Mouse (Mus musculus): ENCODE data around the gene Adgrf1. TPM values are rescaled to one million over a fixed set of nuclear protein-coding genes. Genes with fewer than 3 reads are reported as not detected.

Adgrf1 gene
- total and polyA plus RNA-seq, 3 experiments: not detected

DNA sequence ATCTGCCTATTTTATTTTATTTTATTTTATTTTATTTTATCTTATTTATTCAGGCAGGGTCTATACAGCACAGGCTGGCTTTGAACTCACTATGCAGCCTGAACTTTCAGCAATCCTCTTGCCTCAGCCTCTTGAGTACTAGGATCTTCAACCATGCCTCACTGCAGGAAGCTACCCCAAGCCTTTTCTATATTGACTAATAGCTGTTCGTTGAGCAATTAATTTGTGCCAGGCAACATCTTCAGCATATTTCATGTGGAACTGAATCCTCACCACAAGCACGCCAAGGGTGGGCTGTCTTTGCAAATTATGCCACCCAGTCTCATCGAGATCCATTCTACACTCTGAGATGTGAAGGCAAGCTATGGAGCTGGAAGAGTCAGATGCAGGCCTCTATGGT is 22.9 kb upstream of the Adgrf1 start:
- H3K9ac ChIP-seq (ENCODE audit: insufficient read depth, low read depth): no peak overlapping the region
- TF ChIP-seq RAD21 (IDR thresholded peaks at IDR 0.05; ENCODE audit: low read depth, low read length): no peak
- no peak for TF ChIP-seq MEF2A (IDR thresholded peaks at IDR 0.05; ENCODE audit: borderline replicate concordance, low read depth, low read length)
- TF ChIP-seq JUN (IDR thresholded peaks at IDR 0.05; ENCODE audit: insufficient read depth, low read depth, low read length): no peak
- no peak for TF ChIP-seq ZMIZ1 (IDR thresholded peaks at IDR 0.05; ENCODE audit: low read depth, low read length)
- TF ChIP-seq GABPA (IDR thresholded peaks at IDR 0.05; ENCODE audit: insufficient replicate concordance, low read depth, low read length): no peak
- TF ChIP-seq ZNF384 (IDR thresholded peaks at IDR 0.05; ENCODE audit: low read depth, low read length): no peak
- TF ChIP-seq EP300 (IDR thresholded peaks at IDR 0.05; ENCODE audit: low read length): no peak
- no peak for TF ChIP-seq UBTF (IDR thresholded peaks at IDR 0.05; ENCODE audit: low read depth, low read length)
- TF ChIP-seq USF1 (IDR thresholded peaks at IDR 0.05; ENCODE audit: low read depth, low read length): no peak
- no peak for TF ChIP-seq TBP (conservative IDR thresholded peaks at IDR 0.05; ENCODE audit: low read depth, low read length)
- TF ChIP-seq MAFK (IDR thresholded peaks at IDR 0.05; ENCODE audit: insufficient replicate concordance, low read length): no peak
- TF ChIP-seq BHLHE40 (IDR thresholded peaks at IDR 0.05; ENCODE audit: low read depth, low read length): no peak
- TF ChIP-seq POLR2A (IDR thresholded peaks at IDR 0.05; ENCODE audit: low read depth, low read length): no peak
- no peak for TF ChIP-seq SIN3A (IDR thresholded peaks at IDR 0.05; ENCODE audit: low read length)
- no peak for TF ChIP-seq MAZ (IDR thresholded peaks at IDR 0.05; ENCODE audit: low read depth, low read length)
- no peak overlapping the region for H3K4me3 ChIP-seq (replicated peaks in 1 of 3; ENCODE audit: low read depth in 2 of 3, low read length in 2 of 3, poor library complexity in 1 of 3)
- dilution Hi-C loops (cut with MboI; ENCODE audit: extremely low pct_ligation_motif_present, extremely low pct_unique_long_range_greater_than_20kb, low sequenced_read_pairs) (no loop called here), in situ Hi-C loops (cut with MboI; ENCODE audit: low pct_ligation_motif_present, low pct_unique_long_range_greater_than_20kb, low sequenced_read_pairs) (loop anchor here (25.0 kb wide), 1 partner anchor 235 kb away; the partner anchor contains the start of gene Tnfrsf21)
- H3K79me2 ChIP-seq (replicated peaks; ENCODE audit: control insufficient read depth, extremely low read depth, insufficient read depth, poor library complexity, severe bottlenecking): no peaks in the 10 kb centered on the region
- no peaks in the 10 kb centered on the region for H3K4me1 ChIP-seq (ENCODE audit: control insufficient read depth in 1 of 2, insufficient read depth in 2 of 2)
- no peak overlapping the region for H3K4me2 ChIP-seq (ENCODE audit: insufficient read depth, low read depth, poor library complexity, severe bottlenecking)
- no peaks in the 10 kb centered on the region for H3K27me3 ChIP-seq (replicated peaks)
- H3K9me3 ChIP-seq (replicated peaks; ENCODE audit: low read length): peaks cover 25% of the 10 kb centered on the region
- H3K27ac ChIP-seq (ENCODE audit: insufficient read depth, low read depth): no peak overlapping the region
- DNase-seq (ENCODE audit: extremely low read depth): no peak
- no peaks in the 10 kb centered on the region for H3K36me3 ChIP-seq (replicated peaks in 1 of 2; ENCODE audit: control insufficient read depth in 1 of 2, insufficient read depth in 1 of 2, low read length in 1 of 2)

DNA sequence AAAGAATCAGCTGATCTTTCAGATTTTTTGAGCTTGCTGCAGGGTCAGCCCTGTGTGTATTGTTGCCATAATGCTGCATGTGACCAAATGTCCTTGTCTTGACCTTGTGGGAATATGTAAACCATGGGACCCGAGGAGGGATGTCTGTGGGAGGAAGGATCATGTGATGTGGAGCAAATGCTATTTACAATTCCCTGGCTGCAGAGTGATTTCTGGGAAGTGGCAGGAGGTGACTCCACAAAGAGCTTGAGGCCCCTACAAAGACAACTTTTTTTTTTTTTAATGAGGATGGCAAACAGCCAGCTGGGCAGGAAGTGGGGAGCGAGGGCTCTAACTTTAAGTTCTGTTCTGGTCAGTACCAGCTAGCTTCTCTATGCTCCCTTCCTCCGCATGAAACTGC is 20.5 kb upstream of the Adgrf1 start:
- H3K9me3 ChIP-seq (replicated peaks; ENCODE audit: low read length): peaks cover 32% of the 10 kb centered on the region
- no peaks in the 10 kb centered on the region for H3K79me2 ChIP-seq (replicated peaks; ENCODE audit: control insufficient read depth, extremely low read depth, insufficient read depth, poor library complexity, severe bottlenecking)
- no peaks in the 10 kb centered on the region for H3K27me3 ChIP-seq (replicated peaks)
- H3K4me2 ChIP-seq (ENCODE audit: insufficient read depth, low read depth, poor library complexity, severe bottlenecking): no peak overlapping the region
- dilution Hi-C loops (cut with MboI; ENCODE audit: extremely low pct_ligation_motif_present, extremely low pct_unique_long_range_greater_than_20kb, low sequenced_read_pairs) (no loop called here), in situ Hi-C loops (cut with MboI; ENCODE audit: low pct_ligation_motif_present, low pct_unique_long_range_greater_than_20kb, low sequenced_read_pairs) (loop anchor here (25.0 kb wide), 2 partner anchors 213 to 237 kb away; partner anchors contain the start of gene Tnfrsf21)
- H3K27ac ChIP-seq (ENCODE audit: insufficient read depth, low read depth): no peak overlapping the region
- no peak overlapping the region for H3K9ac ChIP-seq (ENCODE audit: insufficient read depth, low read depth)
- DNase-seq (ENCODE audit: extremely low read depth): no peak
- H3K4me1 ChIP-seq (ENCODE audit: control insufficient read depth in 1 of 2, insufficient read depth in 2 of 2): no peaks in the 10 kb centered on the region
- no peak overlapping the region for H3K4me3 ChIP-seq (replicated peaks in 1 of 3; ENCODE audit: low read depth in 2 of 3, low read length in 2 of 3, poor library complexity in 1 of 3)
- no peaks in the 10 kb centered on the region for H3K36me3 ChIP-seq (replicated peaks in 1 of 2; ENCODE audit: control insufficient read depth in 1 of 2, insufficient read depth in 1 of 2, low read length in 1 of 2)
- TF ChIP-seq E2F4 (IDR thresholded peaks at IDR 0.05; ENCODE audit: insufficient replicate concordance, low read depth, low read length) (no peak), ZKSCAN1 (IDR thresholded peaks at IDR 0.05; ENCODE audit: borderline replicate concordance, low read depth, low read length) (no peak), EP300 (IDR thresholded peaks at IDR 0.05; ENCODE audit: low read length) (no peak), RAD21 (IDR thresholded peaks at IDR 0.05; ENCODE audit: low read depth, low read length) (no peak), PAX5 (IDR thresholded peaks at IDR 0.05; ENCODE audit: low read length) (no peak), ZNF384 (IDR thresholded peaks at IDR 0.05; ENCODE audit: low read depth, low read length) (no peak), NRF1 (IDR thresholded peaks at IDR 0.05; ENCODE audit: low read depth, low read length) (no peak), TBP (conservative IDR thresholded peaks at IDR 0.05; ENCODE audit: low read depth, low read length) (no peak), MXI1 (IDR thresholded peaks at IDR 0.05; ENCODE audit: low read depth, low read length) (no peak), MAX (IDR thresholded peaks at IDR 0.05; ENCODE audit: low read length) (no peak), ZC3H11A (IDR thresholded peaks at IDR 0.05; ENCODE audit: low read depth, low read length) (no peak), MYC (IDR thresholded peaks at IDR 0.05; ENCODE audit: low read depth, low read length) (no peak), BHLHE40 (IDR thresholded peaks at IDR 0.05; ENCODE audit: low read depth, low read length) (no peak), CTCF (conservative IDR thresholded peaks at IDR 0.05 in 1 of 2, IDR thresholded peaks at IDR 0.05 in 1 of 2; ENCODE audit: low read depth in 2 of 2, low read length in 2 of 2) (no peak), USF2 (conservative IDR thresholded peaks at IDR 0.05; ENCODE audit: low read depth, low read length) (no peak), SIN3A (IDR thresholded peaks at IDR 0.05; ENCODE audit: low read length) (no peak), ETS1 (conservative IDR thresholded peaks at IDR 0.05; ENCODE audit: low read depth, low read length) (no peak)
